ENCODE assay signal across 8 mouse cellular contexts in genomic region chr9:41611534-41612451, GRCm38 (mm10).
DNase-seq lines count a peak whose midpoint lies in the region; ATAC-seq and TF ChIP-seq lines count a peak whose summit lies in the region.

No protein-coding gene starts in this region.

- H3K9ac ChIP-seq in hindbrain, embryonic 16.5 days (ENCODE audit: low read depth, low read length) = peak overlapping the region; percentile 37; the same call in 1 of the 2 replicates
- no peak overlapping the region for H3K9ac ChIP-seq in limb, embryonic 12.5 days (replicated peaks)

- ATAC-seq in frontal cortex, adult (ENCODE audit: low TSS enrichment) = peak; percentile 82
- peak; percentile 93 for ATAC-seq in hindbrain, embryonic 16.5 days
- ATAC-seq in limb, embryonic 12.5 days (ENCODE audit: insufficient number of reproducible peaks, insufficient read depth, low FRiP score, low TSS enrichment, low read depth) = peak; percentile 26; the same call in 1 of the 2 replicates

- H3K4me2 ChIP-seq in hindbrain, embryonic 16.5 days (ENCODE audit: low read length) = peak overlapping the region; percentile 52
- peak overlapping the region; percentile 43 for H3K4me2 ChIP-seq in limb, embryonic 12.5 days

- peak overlapping the region; percentile 87 for H3K27ac ChIP-seq in forebrain, embryonic 10.5 days
- H3K27ac ChIP-seq in hindbrain, embryonic 16.5 days (ENCODE audit: low read depth, low read length) = peak overlapping the region; percentile 87
- peak overlapping the region; percentile 91 for H3K27ac ChIP-seq in limb, embryonic 12.5 days
- H3K27ac ChIP-seq in olfactory bulb, adult 2 months (ENCODE audit: insufficient read depth, low read depth, low read length) = peak overlapping the region; percentile 60; the same call in 1 of the 2 replicates

- H3K4me3 ChIP-seq in forebrain, embryonic 10.5 days = peak overlapping the region; percentile 35
- H3K4me3 ChIP-seq in hindbrain, embryonic 16.5 days (ENCODE audit: low read length) = no peak overlapping the region; the same call in 1 of the 2 replicates
- 0 out of 2 replicates have a peak overlapping the region, but pooled peaks have one; percentile 9 for H3K4me3 ChIP-seq in limb, embryonic 12.5 days (replicated peaks)
- no peak overlapping the region for H3K4me3 ChIP-seq in olfactory bulb, adult 2 months (ENCODE audit: insufficient read depth, low read depth, low read length)

- TF ChIP-seq POLR2A in olfactory bulb, adult 2 months (IDR thresholded peaks at IDR 0.05; ENCODE audit: insufficient read depth, low read depth, low read length) = no peak

- peaks cover 56% of the 10 kb centered on the region for H3K4me1 ChIP-seq in forebrain, embryonic 10.5 days
- H3K4me1 ChIP-seq in hindbrain, embryonic 16.5 days (ENCODE audit: control insufficient read depth, insufficient read depth, low read depth, low read length) = peaks cover 31% of the 10 kb centered on the region
- peaks cover 53% of the 10 kb centered on the region for H3K4me1 ChIP-seq in limb, embryonic 12.5 days (replicated peaks)
- no peaks in the 10 kb centered on the region for H3K4me1 ChIP-seq in olfactory bulb, adult 2 months (ENCODE audit: control insufficient read depth, insufficient read depth, low read length)

- no peak for TF ChIP-seq CTCF in olfactory bulb, adult 2 months (IDR thresholded peaks at IDR 0.05; ENCODE audit: insufficient read depth, low read depth, low read length)

- H3K36me3 ChIP-seq in forebrain, embryonic 10.5 days (replicated peaks) = no peaks in the 10 kb centered on the region
- no peaks in the 10 kb centered on the region for H3K36me3 ChIP-seq in hindbrain, embryonic 16.5 days (ENCODE audit: control insufficient read depth, insufficient read depth, low read length)
- no peaks in the 10 kb centered on the region for H3K36me3 ChIP-seq in limb, embryonic 12.5 days

- H3K27me3 ChIP-seq in forebrain, embryonic 10.5 days (ENCODE audit: poor library complexity, severe bottlenecking) = no peaks in the 10 kb centered on the region
- H3K27me3 ChIP-seq in hindbrain, embryonic 16.5 days (replicated peaks; ENCODE audit: control insufficient read depth, insufficient read depth, low read length) = no peaks in the 10 kb centered on the region
- no peaks in the 10 kb centered on the region for H3K27me3 ChIP-seq in limb, embryonic 12.5 days

- WGBS in forebrain, embryonic 10.5 days = 24% methylated on average over 11 of the region's 11 CpGs
- 8% methylated on average over 11 of the region's 11 CpGs for WGBS in hindbrain, embryonic 16.5 days
- 18% methylated on average over 11 of the region's 11 CpGs for WGBS in limb, embryonic 12.5 days
- WGBS in olfactory bulb, adult 2 months = 16% methylated on average over 11 of the region's 11 CpGs

- DNase-seq in frontal cortex, postnatal 25 days (ENCODE audit: low spot score in 2 of 2) = no peak
- peak; percentile 34 for DNase-seq in WW6 (ENCODE audit: low read depth, low spot score)
- DNase-seq in forebrain, embryonic 10.5 days (ENCODE audit: extremely low spot score, low spot score) = peak; percentile 79
- no peak for DNase-seq in c-Kit-positive CD71-positive TER-119-positive erythroid progenitor cells, embryonic 14.5 days (ENCODE audit: low spot score)

- H3K9me3 ChIP-seq in forebrain, embryonic 10.5 days = no peaks in the 10 kb centered on the region
- H3K9me3 ChIP-seq in hindbrain, embryonic 16.5 days (ENCODE audit: control insufficient read depth, low read length) = no peaks in the 10 kb centered on the region
- H3K9me3 ChIP-seq in limb, embryonic 12.5 days = no peaks in the 10 kb centered on the region

Comparison
In these comparisons a context has a peak if more than half of its experiments do, and no peak if none do; other contexts are left out.
1. ATAC-seq: peak in every context shown above with its lines; median percentile 93 in hindbrain, embryonic 16.5 days; 82 in frontal cortex, adult; 26 in limb, embryonic 12.5 days.
2. DNase-seq: peak in WW6 (single experiment) and forebrain, embryonic 10.5 days (single experiment); none in frontal cortex, postnatal 25 days (0 of 2) and c-Kit-positive CD71-positive TER-119-positive erythroid progenitor cells, embryonic 14.5 days (single experiment).
3. H3K4me3 ChIP-seq: peak in forebrain, embryonic 10.5 days (single experiment) and limb, embryonic 12.5 days (single experiment); none in hindbrain, embryonic 16.5 days (single experiment) and olfactory bulb, adult 2 months (single experiment).
4. Peak in every context shown above with its lines, with median percentiles within 50 percentile points of each other: H3K27ac ChIP-seq.